Mouse (Mus musculus) heart, embryonic 10.5 days (tissue): ENCODE results near the gene Ctsq. TPM values are rescaled to one million over a fixed set of nuclear protein-coding genes. Genes with fewer than 3 reads are reported as not detected.
"Not testable (repeated sequence)": the region's sequence is repeated elsewhere in the genome, so short reads cannot be mapped to it uniquely, and the experiment has no call there.

Experiments used
- DNase-seq: peaks from one replicate; pipeline ENCODE4 v3.0.0-alpha.2; 2017; ENCODE audit warnings: low spot score
- H3K27ac ChIP-seq: fragments of 300-500 bp; sonication (generic); 2 replicates; pipeline ENCODE4 v1.5.1; 2016; ENCODE audit warnings: mild to moderate bottlenecking
- H3K27me3 ChIP-seq: fragments of 300-500 bp; sonication (generic); 2 replicates; pipeline ENCODE4 v1.6.1; 2016; ENCODE audit warnings: mild to moderate bottlenecking; ENCODE audit not compliant: poor library complexity, insufficient read depth, severe bottlenecking
- H3K36me3 ChIP-seq: fragments of 300-500 bp; sonication (generic); 2 replicates; pipeline ENCODE4 v1.6.1; 2016; ENCODE audit warnings: mild to moderate bottlenecking, moderate library complexity
- H3K4me1 ChIP-seq: fragments of 300-500 bp; sonication (generic); 2 replicates; pipeline ENCODE4 v1.6.1; 2016; ENCODE audit warnings: mild to moderate bottlenecking
- H3K4me3 ChIP-seq: fragments of 300-500 bp; sonication (generic); 2 replicates; pipeline ENCODE4 v1.5.1; 2016; ENCODE audit warnings: mild to moderate bottlenecking, moderate library complexity
- H3K9me3 ChIP-seq: fragments of 300-500 bp; sonication (generic); 2 replicates; pipeline ENCODE4 v1.6.1; 2016; ENCODE audit warnings: mild to moderate bottlenecking, moderate library complexity
- WGBS: fragments of 180-500 bp; shearing (Covaris S2); methylation state at CpG from one replicate; pipeline ENCODE4 v1.1.7; 2016; 5-methylcytosine and 5-hydroxymethylcytosine counted together
- polyA plus RNA-seq: library from polyadenylated mRNA; unstranded; fragments of >200 nt; fragmentation: Nextera tagmentation; extraction: Ambion mirVana; gene quantifications from 2 replicates; pipeline ENCODE4 v1.2.1, GENCODE M21; 2016

Ctsq gene
- not detected in 2 replicates for polyA plus RNA-seq

DNA sequence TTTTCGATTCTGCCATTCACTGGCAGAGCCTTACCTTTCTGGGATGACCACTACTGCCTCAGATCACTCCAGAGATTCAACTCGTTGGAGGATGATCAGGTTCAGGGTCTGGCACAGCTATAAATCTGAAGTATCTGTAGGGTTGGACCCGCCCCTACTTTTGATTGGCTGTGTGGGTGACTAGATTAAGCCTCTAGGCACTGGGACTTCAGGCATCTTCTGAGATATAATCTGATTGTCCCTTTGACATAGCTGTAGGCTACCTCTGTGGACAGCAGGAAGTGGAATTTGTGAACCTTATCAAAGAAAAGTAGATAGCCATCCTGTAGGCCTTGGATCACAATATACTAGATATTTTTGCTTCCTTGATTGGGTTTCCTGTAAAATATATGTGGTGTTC is at the start of gene Ctsq:
TSS of gene Ctsq (minus strand) at position 101 of the 400 bp plus-strand sequence.
- 57% methylated on average over 3 of the region's 3 CpGs for WGBS
- H3K4me3 ChIP-seq = no peak within 1 kb of the TSS
- H3K27me3 ChIP-seq = no peaks in the 10 kb centered on the region
- H3K36me3 ChIP-seq = no peaks in the 10 kb centered on the region
- H3K27ac ChIP-seq = no peak within 1 kb of the TSS
- H3K4me1 ChIP-seq = no peaks in the 10 kb centered on the region
- DNase-seq = no peak
- peaks cover 6% of the 10 kb centered on the region; the same call in 1 of the 2 replicates for H3K9me3 ChIP-seq

DNA sequence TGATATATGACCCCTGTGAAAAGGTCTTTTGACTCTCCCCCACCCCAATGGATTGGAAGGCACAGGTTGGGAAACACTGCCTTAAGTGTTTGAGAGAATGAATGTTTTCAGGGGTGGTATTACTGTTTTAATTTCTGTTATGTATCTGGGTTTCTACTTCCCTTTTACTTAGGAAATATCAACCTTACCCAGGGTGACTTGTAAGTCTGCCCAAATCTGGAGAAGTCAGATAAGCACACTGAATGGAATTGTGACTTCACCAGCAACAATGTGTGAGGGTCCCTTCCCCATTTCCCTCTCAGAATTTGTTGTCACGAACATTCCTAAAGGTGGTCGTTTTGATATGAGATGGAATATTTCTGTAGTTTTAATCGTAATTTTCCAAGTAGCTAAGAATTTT is 17.6 kb downstream of the Ctsq start:
- H3K9me3 ChIP-seq = peaks cover 12% of the 10 kb centered on the region; the same call in 1 of the 2 replicates
- no peaks in the 10 kb centered on the region for H3K36me3 ChIP-seq
- H3K4me1 ChIP-seq = no peaks in the 10 kb centered on the region
- no peak overlapping the region for H3K27ac ChIP-seq
- DNase-seq = no peak
- WGBS = 73% methylated on average over 3 of the region's 3 CpGs
- H3K4me3 ChIP-seq = no peak overlapping the region
- H3K27me3 ChIP-seq = no peaks in the 10 kb centered on the region

DNA sequence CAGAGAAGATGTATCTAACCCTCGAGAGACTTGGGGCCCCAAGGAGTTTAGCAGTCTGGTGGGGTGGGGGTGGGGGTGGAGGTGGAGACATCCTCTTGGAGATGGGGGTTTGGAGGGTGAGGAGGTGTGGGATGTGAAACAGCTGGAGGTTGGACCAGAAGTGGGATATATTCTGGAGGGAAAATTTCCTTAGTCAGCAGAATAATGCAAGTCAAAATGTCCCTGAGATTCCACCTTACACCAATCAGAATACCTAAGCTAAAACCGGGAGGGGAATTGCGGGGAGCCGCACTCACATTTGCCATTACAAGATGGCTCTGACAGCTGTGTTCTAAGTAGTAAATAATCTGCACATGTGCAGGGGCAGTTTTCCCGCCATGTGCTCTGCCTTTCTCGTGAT is 18.6 kb downstream of the Ctsq start:
- WGBS = 80% methylated on average over 5 of the region's 6 CpGs

DNA sequence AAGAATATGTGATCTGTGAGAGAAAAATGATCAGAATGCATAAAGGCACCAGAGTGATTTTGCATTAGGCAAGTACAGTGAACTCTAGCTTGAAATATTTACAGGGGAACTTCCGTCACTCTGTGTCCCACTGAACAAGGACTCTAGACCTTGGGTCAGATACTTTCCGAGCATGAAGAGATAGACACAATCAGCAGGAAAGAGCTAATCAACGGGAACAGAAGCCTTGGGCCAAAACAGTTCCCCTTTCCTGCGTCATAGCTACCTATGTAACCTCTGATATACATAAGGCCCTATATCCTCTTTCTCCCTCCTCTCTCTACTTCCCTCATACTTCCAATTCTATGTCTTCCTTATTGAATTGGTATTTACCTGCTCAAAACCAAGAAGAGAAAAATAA is 30.3 kb downstream of the Ctsq start:
- no peak for DNase-seq
- WGBS = 61% methylated on average over 4 of the region's 4 CpGs
- no peak overlapping the region for H3K4me3 ChIP-seq

More for the DNA sequence above, 18.6 kb downstream of the Ctsq start:
- no peak overlapping the region for H3K4me3 ChIP-seq
- H3K4me1 ChIP-seq = no peaks in the 10 kb centered on the region
- DNase-seq = no peak
- no peaks in the 10 kb centered on the region for H3K36me3 ChIP-seq
- no peaks in the 10 kb centered on the region for H3K27me3 ChIP-seq
- H3K27ac ChIP-seq = no peak overlapping the region
- peaks cover 12% of the 10 kb centered on the region; the same call in 1 of the 2 replicates for H3K9me3 ChIP-seq

DNA sequence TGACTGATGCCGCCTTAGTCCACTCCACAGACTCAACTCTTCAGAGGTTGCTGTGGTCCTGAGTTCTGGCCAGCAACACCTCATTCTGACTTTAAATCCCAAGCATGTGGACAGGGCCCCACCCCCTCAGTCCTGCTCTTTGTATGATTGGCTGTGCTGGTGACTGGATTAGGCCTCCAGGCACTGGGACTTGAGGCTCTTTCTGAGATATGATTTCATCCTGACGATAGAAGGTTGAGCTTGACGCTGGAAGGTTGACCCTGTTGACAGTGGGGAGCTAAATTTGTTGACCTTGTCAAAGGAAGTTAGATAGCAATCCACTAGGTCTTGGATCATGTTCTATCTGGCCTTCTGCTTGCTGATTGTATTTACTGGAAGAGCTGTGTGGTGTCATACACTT is 34.6 kb downstream of the Ctsq start, which contains the start of gene Ctsj:
TSS of gene Ctsj (minus strand) at position 101 of the 400 bp plus-strand sequence.
- no peak for DNase-seq
- no peaks in the 10 kb centered on the region for H3K27me3 ChIP-seq
- no peaks in the 10 kb centered on the region for H3K4me1 ChIP-seq
- no peak within 1 kb of the TSS for H3K27ac ChIP-seq
- peaks cover 9% of the 10 kb centered on the region for H3K9me3 ChIP-seq
- 59% methylated on average over 3 of the region's 3 CpGs for WGBS
- no peaks in the 10 kb centered on the region for H3K36me3 ChIP-seq
- H3K4me3 ChIP-seq = no peak within 1 kb of the TSS

More for the DNA sequence above, 30.3 kb downstream of the Ctsq start:
- no peaks in the 10 kb centered on the region for H3K4me1 ChIP-seq
- no peak overlapping the region for H3K27ac ChIP-seq
- no peaks in the 10 kb centered on the region for H3K36me3 ChIP-seq
- peaks cover 2% of the 10 kb centered on the region; the same call in 1 of the 2 replicates for H3K9me3 ChIP-seq
- no peaks in the 10 kb centered on the region for H3K27me3 ChIP-seq

DNA sequence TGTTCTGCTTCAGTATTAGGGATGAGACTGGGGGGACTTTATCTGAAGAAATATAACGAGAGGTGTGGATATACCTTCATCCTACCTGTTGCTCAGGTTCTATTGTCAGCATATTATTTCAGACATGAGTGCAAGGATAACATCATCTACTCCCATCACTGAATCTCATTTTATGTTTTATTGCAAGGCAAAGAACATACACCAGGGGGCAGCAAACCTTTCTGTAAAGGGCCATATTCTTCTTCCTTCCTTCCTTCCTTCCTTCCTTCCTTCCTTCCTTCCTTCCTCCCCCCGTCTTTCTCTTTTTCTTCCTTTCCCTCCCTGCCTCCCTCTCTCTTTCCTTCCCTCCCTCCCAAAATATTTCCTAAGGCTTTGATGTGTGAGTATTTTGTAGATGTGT is 42.8 kb downstream of the Ctsq start:
- Histone ChIP-seq H3K4me3 (no peak overlapping the region), H3K4me1 (no peaks in the 10 kb centered on the region), H3K36me3 (no peaks in the 10 kb centered on the region), H3K9me3 (peaks cover 5% of the 10 kb centered on the region; the same call in 1 of the 2 replicates), H3K27ac (no peak overlapping the region), H3K27me3 (no peaks in the 10 kb centered on the region)
- DNase-seq = no peak
- WGBS = 49% methylated on average over 2 of the region's 2 CpGs

DNA sequence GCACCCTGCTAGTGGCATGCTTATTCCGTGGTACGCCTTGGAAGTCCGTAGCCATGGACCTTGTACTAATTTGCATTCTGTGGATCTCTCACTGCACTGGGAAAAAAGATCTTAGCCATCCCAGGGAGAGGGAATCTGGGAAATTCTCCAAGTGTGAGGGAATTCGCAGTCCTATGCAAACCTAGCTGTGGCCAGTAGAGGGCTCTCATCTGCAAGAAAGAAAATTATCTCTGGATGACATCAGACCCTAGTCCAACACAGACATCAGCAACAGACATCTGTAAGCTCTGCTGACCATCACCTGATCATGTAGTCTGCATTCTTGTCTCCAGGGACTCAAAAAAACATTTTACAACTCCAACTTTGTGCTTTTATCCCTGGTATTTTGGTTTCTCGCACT is 53.5 kb downstream of the Ctsq start:
- H3K9me3 ChIP-seq, H3K36me3 ChIP-seq, DNase-seq, H3K4me1 ChIP-seq, H3K4me3 ChIP-seq, H3K27ac ChIP-seq, H3K27me3 ChIP-seq: not testable (repeated sequence)
- 63% methylated on average over 5 of the region's 5 CpGs for WGBS

Other genes starting within 250 kb of the Ctsq start
- not detected in 2 replicates for gene Ctsll3, start 237.8 kb downstream of the Ctsq start, polyA plus RNA-seq
- 0.38 TPM in 1 of 2 replicates, not detected in the other for gene 4930486L24Rik, start 176.2 kb downstream of the Ctsq start, polyA plus RNA-seq
- gene Gm49392, start 143.7 kb downstream of the Ctsq start, polyA plus RNA-seq = 0.69 TPM in 1 of 2 replicates, not detected in the other
- 3.6 and 5.7 TPM in 2 replicates for gene Ctla2b, start 143.2 kb downstream of the Ctsq start, polyA plus RNA-seq
- gene Tpbpb, start 135.8 kb downstream of the Ctsq start, polyA plus RNA-seq = not detected in 2 replicates
- not detected in 2 replicates for gene Gm49393, start 105.0 kb downstream of the Ctsq start, polyA plus RNA-seq
- 0.98 and 1.4 TPM in 2 replicates for gene Gm49391, start 104.1 kb downstream of the Ctsq start, polyA plus RNA-seq
- 32.2 and 48.4 TPM in 2 replicates for gene Ctla2a, start 104.0 kb downstream of the Ctsq start, polyA plus RNA-seq
- gene Tpbpa, start 98.6 kb downstream of the Ctsq start, polyA plus RNA-seq = not detected in 2 replicates
- 0.25 TPM in 1 of 2 replicates, not detected in the other for gene Ctsj, start 34.7 kb downstream of the Ctsq start, polyA plus RNA-seq
- not detected in 2 replicates for gene Ctsr, start 123.6 kb upstream of the Ctsq start, polyA plus RNA-seq
- gene Cts6, start 162.8 kb upstream of the Ctsq start, polyA plus RNA-seq = not detected in 2 replicates
- gene Cts8, start 214.7 kb upstream of the Ctsq start, polyA plus RNA-seq = not detected in 2 replicates
- not detected in 2 replicates for gene Gm49398, start 248.2 kb upstream of the Ctsq start, polyA plus RNA-seq